Mouse (Mus musculus) cerebellum, postnatal 4 days (tissue): ENCODE data around the gene Ubtd1.

Source experiments
- DNase-seq, 2 experiments: peaks; one replicate each; pipeline ENCODE4 v3.0.0; 2022; ENCODE audit warnings: low spot score in 2 of 2, mixed read lengths in 1 of 2

The Ubtd1 gene

DNA sequence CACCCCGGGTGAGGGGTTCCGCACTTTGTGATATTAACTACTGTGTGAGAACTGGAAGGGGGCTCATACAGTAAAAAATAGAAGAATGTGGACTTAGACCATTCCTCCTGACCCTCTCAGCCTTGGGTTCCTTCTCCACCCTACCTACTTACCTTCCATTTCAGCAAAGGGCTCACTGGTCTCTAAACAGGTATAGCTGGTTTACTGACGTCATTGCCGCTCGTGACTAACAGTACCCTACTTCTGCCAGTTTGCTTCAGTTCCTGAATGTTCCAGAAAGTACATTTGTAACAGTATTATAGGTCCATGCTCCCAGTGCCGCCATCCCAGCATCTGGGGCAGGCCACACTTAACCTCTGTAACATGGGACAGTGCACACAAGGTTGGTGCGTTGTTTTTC lies 12.5 kb downstream of the Ubtd1 start:
- DNase-seq, result no peak

DNA sequence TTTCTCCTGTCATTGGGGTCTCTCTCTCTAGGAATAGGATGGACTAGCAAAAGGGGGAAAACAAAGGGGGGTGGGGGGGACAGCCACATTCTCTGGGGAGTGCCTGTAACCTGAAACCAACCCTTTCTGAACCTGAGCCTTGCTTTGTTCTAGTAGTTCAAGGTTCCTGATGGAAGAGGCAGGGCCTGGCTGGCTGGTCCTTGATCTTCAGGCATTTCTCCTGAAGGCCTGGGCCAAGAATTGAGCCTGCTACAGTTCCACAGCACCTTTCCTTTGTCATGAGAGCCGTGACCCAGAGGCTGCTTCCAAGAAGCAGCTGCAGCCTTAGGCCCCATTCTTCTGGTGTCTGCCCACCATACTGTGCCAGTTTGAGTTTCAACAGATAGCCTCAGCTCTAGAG lies 13.9 kb downstream of the Ubtd1 start:
- DNase-seq, result no peak

DNA sequence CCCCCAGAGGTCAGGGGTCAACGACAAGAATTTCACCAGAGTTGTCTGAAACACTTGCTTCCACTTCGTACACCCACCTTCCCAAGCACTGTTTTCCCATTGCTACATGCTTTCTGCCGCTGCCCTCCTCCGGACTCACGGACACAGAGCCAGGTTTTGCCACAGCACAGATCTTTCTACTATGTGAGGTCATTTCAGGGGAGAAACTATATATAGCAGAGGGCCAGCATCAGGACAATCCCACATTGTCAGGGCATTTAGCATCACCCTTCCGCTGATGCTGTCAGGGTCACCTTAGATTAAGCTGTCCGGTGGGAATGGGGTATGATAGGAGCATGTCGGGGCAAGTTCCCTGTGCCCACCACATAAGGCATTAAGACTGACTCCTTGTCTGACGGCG lies 15.5 kb downstream of the Ubtd1 start:
- DNase-seq, result no peak

DNA sequence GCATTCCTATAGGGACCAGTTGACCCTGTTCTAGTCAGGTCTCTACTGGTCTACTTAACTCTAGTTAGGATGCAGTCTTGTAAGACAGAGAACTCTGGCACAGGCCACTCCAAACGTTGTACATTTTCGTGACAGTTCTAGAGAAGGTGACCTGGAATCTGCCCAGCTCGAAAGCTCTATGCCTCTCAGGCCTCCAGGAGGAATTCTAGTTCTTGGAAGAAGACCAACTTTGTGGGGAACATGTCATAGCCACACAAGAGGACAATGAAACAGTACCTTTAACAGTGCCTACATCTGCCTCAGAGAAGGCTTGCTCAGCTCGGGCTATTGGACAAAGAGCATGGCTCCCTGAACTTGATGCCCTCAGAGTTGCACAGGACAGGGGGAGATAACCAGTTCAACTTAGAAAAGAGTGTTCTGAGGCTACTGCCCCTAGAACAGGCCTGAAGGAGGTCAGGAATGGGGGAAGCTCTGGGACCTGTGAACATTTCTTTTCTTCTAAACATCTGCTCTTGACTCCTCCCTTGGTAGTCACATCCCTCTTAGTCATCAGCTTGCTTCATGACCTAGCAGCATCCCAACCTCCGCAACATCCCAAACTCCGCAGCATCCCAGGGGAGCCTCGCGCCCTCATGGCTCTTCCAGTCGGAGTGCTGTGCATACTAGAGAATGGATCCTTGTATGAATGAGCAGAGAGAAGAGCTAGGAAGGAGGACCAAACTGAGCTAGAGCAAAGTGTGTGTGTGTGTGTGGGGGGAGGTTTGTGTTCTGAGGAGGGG lies 17.4 kb downstream of the Ubtd1 start:
- DNase-seq, result no peak

DNA sequence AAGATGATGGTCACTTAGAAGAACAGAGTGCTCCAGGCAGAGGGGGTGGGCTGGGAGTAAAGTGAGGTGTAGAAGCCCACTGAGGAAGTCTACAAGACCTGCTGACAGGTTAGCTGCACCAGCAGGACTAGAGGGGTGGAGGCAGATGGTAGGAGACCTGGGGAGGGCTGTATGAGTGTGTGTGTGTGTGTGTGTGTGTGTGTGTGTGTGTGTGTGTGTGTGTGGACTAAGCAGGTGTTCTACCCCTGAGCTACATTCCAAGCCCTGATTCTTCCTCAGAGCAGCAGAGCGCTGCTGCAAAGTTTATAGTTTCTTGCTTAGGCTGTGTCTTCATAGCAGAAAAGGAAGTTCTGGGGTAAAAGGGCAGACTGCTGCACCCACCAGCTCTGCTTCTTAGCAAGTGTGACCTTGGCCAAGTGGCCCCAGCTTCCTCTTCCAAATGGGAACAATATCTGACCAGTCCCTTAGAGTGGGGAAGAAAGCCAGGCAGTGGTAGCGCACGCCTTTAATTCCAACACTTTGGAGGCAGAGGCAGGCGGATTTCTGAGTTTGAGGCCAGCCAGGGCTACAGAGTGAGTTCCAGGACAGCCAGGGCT lies 18.2 kb downstream of the Ubtd1 start:
- DNase-seq, result no peak

DNA sequence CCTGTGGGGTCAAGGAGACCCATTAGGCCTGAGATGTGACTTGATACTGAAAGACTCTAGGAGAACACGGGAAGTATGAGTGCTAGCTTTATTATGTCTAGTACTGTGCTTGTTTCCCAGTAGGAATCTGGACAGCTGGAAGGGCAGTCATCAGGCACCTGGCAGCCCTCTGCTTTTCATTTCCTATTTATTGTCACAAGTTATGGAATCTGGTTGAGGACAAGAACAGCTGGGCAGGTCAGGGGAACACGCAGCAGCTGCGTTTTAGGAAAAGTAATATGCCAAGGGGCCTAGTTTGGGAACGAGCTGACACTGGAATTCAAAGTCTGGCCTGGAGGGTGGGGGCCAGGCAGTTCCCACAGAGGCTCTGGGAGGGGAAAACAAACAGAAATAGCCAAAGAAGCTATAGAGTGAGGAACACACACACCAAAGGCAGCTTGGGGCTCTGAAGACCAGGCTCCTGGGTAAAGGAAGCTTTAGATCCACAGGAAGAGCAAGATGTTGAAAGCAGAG lies 18.9 kb downstream of the Ubtd1 start:
- DNase-seq, result no peak

DNA sequence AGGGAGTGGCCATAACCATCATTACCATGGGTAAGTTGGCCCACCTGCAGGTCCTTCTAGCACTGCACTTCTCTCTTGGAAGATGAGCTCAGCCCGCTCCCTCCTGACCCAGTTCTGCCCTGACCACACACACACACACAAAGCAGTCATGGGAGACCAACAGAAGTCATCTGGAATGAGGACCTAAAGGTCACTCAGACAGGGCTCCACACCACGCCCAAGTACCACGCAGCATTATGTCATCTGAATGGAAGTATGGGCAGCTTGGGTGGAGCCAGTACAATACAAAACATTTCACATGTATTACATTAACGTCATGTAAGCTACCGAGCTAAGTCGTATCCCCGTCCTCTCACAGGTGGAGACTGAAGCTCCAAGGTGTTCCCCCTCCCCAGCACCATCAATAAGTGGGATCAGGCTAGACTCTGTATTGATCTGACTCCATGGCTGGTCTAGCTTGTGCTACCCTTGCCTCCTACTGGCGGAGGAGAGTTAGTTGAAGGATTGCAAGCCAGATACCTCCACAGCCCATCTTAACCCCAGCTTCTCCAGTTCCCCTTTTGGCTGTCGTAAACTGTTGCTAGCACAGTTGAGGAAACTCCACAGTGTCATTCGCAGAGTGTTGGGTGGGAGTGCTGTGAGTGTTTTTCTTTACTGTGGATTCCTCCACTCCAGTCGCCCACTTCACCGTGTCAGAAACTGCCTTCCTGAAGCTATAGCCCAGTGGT lies 19.9 kb downstream of the Ubtd1 start:
- DNase-seq, result no peak

DNA sequence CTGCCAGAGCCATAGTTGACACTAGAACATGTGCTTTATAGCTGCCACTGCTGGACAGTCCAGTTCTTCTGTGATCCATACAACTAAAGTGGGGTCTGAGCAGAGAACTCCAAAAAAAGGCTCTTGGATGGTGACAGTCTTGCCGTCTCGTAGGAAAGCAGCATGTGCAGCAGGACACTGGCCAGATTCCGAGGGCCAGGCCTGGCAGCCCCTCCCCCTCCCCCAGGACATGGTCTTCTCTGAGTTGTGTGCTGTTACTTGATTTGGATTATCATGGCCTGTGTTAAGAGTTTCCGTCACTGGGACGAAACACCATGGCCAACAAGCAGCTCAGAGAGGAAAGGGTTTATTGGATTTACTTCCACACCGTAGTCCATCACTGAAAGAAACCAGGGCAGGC lies 22.7 kb downstream of the Ubtd1 start:
- no peak for DNase-seq

DNA sequence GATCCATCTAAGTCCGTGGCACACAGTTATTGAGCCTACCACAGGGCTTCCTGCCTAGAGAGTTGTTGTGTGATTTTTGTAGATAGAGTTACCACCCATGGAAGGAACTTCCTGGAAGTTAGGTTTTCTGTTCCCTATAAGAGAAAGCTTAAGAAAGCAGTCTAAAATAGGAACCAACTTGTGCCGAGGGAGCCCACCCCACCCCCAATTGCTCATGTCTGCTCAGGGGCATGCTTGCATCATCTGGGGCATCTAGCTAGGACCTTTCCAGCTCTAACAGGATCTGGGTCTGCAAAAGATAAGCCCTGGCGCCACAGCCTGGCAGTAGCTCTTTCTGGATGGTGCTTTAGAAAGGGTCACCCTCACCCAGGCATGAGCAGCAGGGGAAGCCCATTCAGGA lies 24.1 kb downstream of the Ubtd1 start:
- no peak for DNase-seq

DNA sequence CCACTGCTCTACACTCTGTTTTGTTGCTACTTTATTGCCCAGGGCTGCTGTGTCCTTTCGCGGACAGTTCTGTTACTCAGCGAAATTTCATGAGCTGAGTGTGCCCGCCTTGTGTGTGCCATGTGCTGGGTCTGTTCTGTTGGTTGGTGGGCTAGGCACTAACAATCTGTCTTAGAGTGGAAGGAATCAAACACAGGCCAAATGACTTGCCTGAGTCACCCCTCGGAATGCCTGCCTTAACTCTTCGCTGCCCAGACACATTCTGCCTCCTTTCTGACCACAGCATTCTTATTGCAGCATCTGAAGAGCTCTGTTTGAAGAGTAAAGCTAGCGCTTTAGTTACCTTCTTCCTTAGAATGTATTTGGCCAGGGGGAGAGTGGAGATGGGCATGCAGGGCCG lies 25.0 kb downstream of the Ubtd1 start:
- no peak for DNase-seq

DNA sequence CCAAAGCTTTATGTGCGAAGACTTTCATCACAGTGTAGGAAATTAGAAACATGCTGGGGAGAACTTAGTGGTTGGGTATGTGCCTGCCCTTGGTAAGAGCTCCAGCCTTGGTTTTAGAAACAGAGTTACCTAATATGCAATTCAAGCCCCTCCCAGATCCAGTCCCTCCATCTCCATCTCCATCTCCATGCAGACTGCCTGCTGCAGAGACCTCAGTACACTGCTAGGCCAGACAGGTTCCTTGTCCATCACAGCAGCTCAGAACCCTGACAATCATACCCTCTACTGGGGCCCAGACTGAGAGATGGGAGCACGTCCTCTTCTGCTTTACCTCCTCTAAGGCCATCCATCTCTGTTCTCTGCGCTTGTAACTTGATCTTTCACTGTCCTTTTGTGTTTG lies 27.0 kb downstream of the Ubtd1 start:
- no peak for DNase-seq

DNA sequence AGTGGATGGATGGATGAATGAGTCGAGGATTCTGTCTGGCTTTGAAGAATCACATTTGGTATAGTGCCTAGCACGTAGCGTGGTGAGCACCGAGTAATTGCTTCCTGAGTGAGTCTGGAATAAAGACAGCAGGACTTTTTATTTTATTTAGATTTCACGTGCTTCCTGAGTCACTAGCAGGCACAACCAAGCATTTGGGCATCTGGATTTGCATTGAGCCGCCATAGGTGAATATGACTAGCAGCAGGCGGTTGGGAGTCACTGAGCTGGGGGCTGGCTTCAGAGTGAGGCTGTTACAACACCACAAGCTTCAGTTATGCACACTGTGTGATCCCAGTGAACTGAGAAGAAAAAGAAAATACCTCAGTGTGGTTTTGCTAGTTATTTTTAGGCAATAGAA lies 27.5 kb downstream of the Ubtd1 start:
- no peak for DNase-seq

DNA sequence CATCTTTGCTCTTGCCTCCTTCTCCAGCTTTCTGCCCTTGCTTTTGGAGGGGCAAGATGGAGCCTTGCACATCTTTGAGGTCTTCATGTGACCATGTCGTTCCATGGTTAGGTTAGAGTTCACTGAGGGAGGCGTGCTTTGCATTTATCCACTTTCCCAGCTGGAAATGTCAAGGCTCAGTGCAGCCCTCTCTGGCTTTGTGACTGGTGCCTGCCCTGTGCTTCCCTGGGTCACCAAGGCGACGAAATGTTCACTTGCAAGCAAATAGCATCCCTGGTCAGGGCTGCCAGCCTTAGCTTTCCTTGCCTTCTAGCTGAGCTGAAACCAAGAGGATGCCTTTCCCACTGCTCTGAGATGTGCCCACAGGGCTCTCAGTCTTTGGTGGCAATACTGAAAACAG lies 28.9 kb downstream of the Ubtd1 start:
- no peak for DNase-seq

DNA sequence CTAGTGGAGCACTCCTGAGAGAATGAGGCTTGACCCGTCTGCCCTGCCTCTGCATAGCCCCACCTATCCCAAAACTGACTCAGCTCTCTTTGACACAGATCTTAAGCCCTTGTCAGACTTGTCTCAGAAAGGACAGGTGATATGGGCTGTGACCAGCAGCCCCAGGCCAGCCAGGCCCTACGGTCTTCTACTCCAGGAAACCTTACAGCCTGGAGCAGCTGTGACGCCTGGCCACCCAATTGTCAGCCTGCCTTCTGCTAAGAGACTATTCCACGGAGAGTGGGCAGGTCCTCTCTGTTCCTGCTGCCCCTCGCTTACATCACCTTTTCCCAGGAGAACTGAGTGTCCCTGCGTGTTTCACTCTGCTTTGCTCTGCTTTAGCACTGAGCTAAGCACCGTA lies 29.6 kb downstream of the Ubtd1 start:
- DNase-seq, result no peak

DNA sequence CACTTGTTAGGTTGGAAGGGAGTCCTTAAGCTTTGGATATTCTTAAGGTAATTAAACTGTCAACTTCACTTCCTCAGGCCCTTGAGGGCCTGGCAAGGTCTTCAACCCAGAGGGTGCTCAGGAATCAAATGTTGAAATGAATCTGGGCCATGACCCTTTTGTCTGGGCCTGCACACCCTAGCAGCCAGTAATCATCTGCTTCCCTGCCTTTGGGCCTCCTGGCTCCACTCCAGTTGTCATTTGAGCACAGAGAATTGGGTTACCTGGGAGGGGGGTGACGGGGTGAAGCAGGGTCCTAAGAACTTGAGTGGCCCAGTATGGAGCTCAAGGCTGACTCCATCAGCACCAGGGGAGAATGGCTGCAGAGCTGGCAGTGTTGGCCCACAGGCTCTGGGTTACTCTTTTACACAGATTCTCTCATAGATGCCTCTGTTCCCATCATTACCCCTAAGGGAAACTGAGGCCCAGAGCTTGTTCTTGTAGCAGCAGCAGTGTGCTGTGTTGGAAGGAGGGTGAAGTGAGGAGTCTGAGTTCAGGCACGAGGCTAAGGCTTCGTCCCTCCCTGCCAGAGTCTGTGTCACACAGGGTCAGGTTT lies 32.8 kb downstream of the Ubtd1 start:
- no peak for DNase-seq

DNA sequence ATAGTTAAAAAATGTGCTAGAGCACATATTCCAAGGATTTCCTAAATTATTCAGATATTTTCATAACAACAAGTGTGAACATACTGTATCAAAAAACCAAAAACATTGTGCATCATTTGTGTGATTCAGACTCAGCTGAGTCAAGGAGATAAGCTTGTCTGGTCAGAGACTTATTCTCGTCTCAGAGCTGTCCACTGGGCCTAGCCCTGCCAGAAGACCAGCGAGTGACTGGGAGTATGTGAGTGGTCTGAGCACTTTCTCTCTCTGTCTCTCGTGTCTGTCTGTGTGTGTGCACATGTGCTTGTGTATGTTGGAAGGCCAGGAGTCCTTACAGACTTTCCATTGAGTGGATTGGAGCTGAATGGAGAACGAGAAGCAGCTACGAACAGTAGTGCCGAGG lies 33.4 kb downstream of the Ubtd1 start:
- no peak for DNase-seq

DNA sequence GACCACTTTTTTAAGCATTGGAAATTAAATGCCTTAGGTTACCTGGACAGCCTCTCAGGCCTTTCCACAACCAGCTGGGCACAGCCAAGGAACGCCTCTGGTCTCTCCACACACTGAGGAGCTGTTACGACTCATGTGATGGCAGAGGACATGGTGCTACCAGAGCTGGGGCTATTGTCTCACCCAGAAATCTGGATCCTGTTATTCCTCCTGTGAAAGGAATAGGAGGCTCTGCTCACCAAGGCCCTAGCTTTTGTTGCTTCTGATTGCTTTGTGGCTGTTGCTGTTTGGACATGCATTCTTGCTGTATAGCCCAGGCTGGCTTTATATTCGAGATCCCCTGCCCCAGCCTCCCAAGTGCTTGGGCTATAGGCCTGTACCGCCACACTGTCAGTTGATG lies 34.7 kb downstream of the Ubtd1 start:
- DNase-seq, result no peak

DNA sequence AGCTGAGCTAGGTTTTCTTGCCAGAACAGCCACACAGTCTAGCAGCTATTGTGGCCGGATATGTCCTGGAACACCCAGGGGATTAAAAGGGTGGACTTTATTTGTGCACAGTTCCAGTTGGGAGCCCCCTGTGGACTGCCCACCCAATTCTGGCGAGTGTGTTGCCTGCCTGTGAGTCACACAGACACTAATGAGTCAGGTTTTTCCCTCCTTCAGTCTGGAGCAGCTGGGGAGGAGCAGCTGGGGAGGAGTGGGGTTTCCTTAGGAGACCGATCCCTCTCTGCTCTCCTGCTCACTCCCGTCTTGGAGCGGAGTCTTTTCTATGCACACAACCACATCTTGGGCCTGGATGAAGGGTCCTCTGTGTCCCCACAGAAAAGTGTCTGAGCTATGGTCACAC lies 35.3 kb downstream of the Ubtd1 start:
- DNase-seq, result no peak

DNA sequence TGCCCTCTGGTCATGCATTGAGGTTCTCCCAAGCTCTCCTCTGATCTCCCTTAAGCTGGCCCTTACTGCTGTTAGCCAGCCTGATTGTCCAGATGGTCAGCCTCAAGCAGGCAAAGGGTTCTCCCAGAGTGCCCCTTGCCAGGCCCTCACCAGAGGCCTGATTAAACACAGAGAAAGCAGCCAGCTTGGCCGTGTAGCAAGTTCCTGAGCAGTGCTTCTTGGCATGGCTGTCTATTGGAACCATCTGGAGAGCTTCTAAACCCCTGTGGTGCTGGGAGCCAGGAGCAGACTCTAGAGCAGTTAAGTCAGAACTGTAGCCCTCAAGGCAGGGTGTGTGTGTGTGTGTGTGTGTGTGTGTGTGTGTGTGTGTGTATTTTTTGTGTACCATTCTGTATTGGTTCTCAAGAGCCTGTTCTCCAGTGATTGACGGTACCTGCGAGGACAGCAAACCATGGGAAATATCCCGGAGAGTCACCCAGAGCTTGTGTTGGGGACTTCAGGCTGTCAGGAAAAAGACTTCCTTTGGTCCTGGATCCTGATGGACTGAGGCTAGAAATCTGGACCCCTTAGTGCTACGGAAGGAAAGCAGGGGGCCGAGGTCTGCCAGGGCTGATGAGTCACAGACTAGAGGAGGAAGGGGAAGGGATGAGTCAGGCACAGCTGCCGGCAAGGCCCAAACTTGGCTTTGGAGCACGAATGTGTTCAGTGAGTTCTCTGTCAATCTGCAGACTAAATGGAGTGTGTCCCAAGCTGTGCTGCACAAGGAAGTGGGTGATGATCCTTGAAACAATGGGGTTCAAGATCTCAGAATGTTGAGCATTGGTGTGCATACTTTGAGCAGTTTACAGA lies 36.1 kb downstream of the Ubtd1 start:
- DNase-seq, result peak in 1 of 2 experiments; percentile 61

DNA sequence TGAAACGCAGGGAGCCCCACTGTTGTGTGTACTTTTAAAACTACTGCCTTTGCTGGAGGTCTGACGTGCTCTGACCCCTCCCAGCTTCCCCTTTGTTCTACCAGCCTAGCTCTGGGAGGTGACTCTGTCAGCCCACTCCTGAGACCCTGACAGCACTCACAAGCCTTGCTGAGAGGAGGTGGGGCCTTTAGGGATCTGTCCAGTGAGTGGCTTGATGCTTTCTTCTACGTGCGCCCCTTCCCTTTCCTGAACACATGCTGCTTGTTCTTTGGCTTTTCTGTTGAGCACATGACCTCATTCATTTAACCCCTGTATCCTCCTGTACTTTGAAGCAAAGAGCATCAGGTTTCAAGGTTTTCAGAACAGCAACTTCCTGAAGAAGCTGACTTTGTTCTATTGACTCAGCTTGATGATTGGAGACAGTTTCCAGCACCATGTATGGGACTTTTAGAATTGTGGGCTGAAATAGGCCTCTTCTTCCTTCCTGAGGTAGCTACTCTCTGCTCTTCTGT lies 37.5 kb downstream of the Ubtd1 start:
- no peak for DNase-seq
